Comparison of ENCODE assay signal across 9 mouse cellular contexts in genomic region chr13:109736290-109737078, GRCm38 (mm10).
DNase-seq lines count a peak whose midpoint lies in the region; ATAC-seq lines count a peak whose summit lies in the region.
"Had no signal": no experiment of that assay in that cellular context is flagged by ENCODE, and none has a peak within 500 bp of the region (broad histone marks: within the 10 kb centered on the region; RNA-seq: fewer than 3 reads in every experiment).

No protein-coding gene starts in this region.

- DNase-seq in hindbrain, embryonic 11.5 days (ENCODE audit: low spot score), result peak; percentile 13
- DNase-seq in hindbrain, embryonic 10.5 days (ENCODE audit: low spot score), result no peak
- DNase-seq in 3T3-L1 (ENCODE audit: low read depth, low spot score), result peak; percentile 70
- DNase-seq in MEL-GATA-1-ER (ENCODE audit: extremely low read depth, low read depth), result peak; percentile 36
- DNase-seq in T-cell, adult 2 months (ENCODE audit: low spot score), result no peak
- DNase-seq in layer of hippocampus, postnatal 10 days (ENCODE audit: low spot score in 2 of 2), result no peak
- DNase-seq in gastrocnemius, postnatal 10 days, result no peak

- 49% methylated on average over 8 of the region's 8 CpGs for WGBS in hindbrain, embryonic 11.5 days
- 55% methylated on average over 8 of the region's 8 CpGs for WGBS in hindbrain, embryonic 10.5 days

- no peaks in the 10 kb centered on the region for H3K27me3 ChIP-seq in hindbrain, embryonic 11.5 days (ENCODE audit: control insufficient read depth, insufficient read depth, low read length)
- no peaks in the 10 kb centered on the region for H3K27me3 ChIP-seq in hindbrain, embryonic 10.5 days (ENCODE audit: insufficient read depth, poor library complexity, severe bottlenecking)
- H3K27me3 ChIP-seq: midbrain, embryonic 12.5 days had no signal

- H3K9me3 ChIP-seq in hindbrain, embryonic 11.5 days (ENCODE audit: control insufficient read depth, low read length), result no peaks in the 10 kb centered on the region
- no peaks in the 10 kb centered on the region for H3K9me3 ChIP-seq in hindbrain, embryonic 10.5 days
- H3K9me3 ChIP-seq: midbrain, embryonic 12.5 days had no signal

- H3K4me3 ChIP-seq in hindbrain, embryonic 11.5 days (ENCODE audit: low read depth, low read length), result no peak overlapping the region
- no peak overlapping the region for H3K4me3 ChIP-seq in hindbrain, embryonic 10.5 days
- H3K4me3 ChIP-seq: midbrain, embryonic 12.5 days had no signal

- no peak for ATAC-seq in hindbrain, embryonic 11.5 days (ENCODE audit: low FRiP score)
- ATAC-seq in granulocyte monocyte progenitor cell, adult 5-6 weeks (replicated peaks; ENCODE audit: poor library complexity, severe bottlenecking), result peak; percentile 86

- no peak overlapping the region for H3K4me2 ChIP-seq in hindbrain, embryonic 11.5 days (replicated peaks; ENCODE audit: low read depth, low read length)
- H3K4me2 ChIP-seq: midbrain, embryonic 12.5 days had no signal

- no peak overlapping the region for H3K27ac ChIP-seq in hindbrain, embryonic 11.5 days (ENCODE audit: low read depth, low read length)
- no peak overlapping the region for H3K27ac ChIP-seq in hindbrain, embryonic 10.5 days
- H3K27ac ChIP-seq: midbrain, embryonic 12.5 days had no signal

- H3K36me3 ChIP-seq in hindbrain, embryonic 11.5 days (ENCODE audit: control insufficient read depth, insufficient read depth, low read length), result no peaks in the 10 kb centered on the region
- H3K36me3 ChIP-seq in hindbrain, embryonic 10.5 days, result no peaks in the 10 kb centered on the region
- H3K36me3 ChIP-seq: midbrain, embryonic 12.5 days had no signal

- H3K4me1 ChIP-seq in hindbrain, embryonic 11.5 days (replicated peaks; ENCODE audit: control insufficient read depth, insufficient read depth, low read length), result no peaks in the 10 kb centered on the region
- H3K4me1 ChIP-seq in hindbrain, embryonic 10.5 days (replicated peaks), result no peaks in the 10 kb centered on the region
- H3K4me1 ChIP-seq: midbrain, embryonic 12.5 days had no signal

- no peak overlapping the region for H3K9ac ChIP-seq in hindbrain, embryonic 11.5 days (ENCODE audit: low read depth, low read length)
- H3K9ac ChIP-seq: midbrain, embryonic 12.5 days had no signal

Comparison
In these comparisons a context has a peak if more than half of its experiments do, and no peak if none do; other contexts are left out.
1. DNase-seq: peak in hindbrain, embryonic 11.5 days (single experiment), 3T3-L1 (single experiment) and MEL-GATA-1-ER (single experiment); none in hindbrain, embryonic 10.5 days (single experiment), T-cell, adult 2 months (single experiment), layer of hippocampus, postnatal 10 days (0 of 2) and gastrocnemius, postnatal 10 days (single experiment).